Mouse (Mus musculus) hindbrain, postnatal 0 days (tissue): Measurements from ENCODE around the gene Cyp4a31. TPM values are rescaled to one million over a fixed set of nuclear protein-coding genes. Genes with fewer than 3 reads are reported as not detected.
"Not testable (repeated sequence)": the region's sequence is repeated elsewhere in the genome, so short reads cannot be mapped to it uniquely, and the experiment has no call there.

ENCODE experiments used
- ATAC-seq: fragments of 200-750 bp; cut with Nextera tagmentation; 2 replicates; pipeline ENCODE4 v1.8.0; 2017; ENCODE audit warnings: mild to moderate bottlenecking, moderate TSS enrichment, moderate library complexity
- DNase-seq: peaks from one replicate; pipeline ENCODE4 v3.0.0-alpha.2; 2015; ENCODE audit warnings: low spot score
- H3K27ac ChIP-seq: fragments of 300-500 bp; sonication (generic); 2 replicates; pipeline ENCODE4 v1.5.1; 2014; ENCODE audit warnings: mild to moderate bottlenecking
- H3K27me3 ChIP-seq: fragments of 300-500 bp; sonication (generic); 2 replicates; pipeline ENCODE4 v1.6.1; 2014; ENCODE audit warnings: low read length, mixed read lengths; ENCODE audit not compliant: insufficient read depth
- H3K36me3 ChIP-seq: fragments of 300-500 bp; sonication (generic); 2 replicates; pipeline ENCODE4 v1.6.1; 2014; ENCODE audit warnings: low read length, mixed read lengths; ENCODE audit not compliant: insufficient read depth
- H3K4me1 ChIP-seq: fragments of 300-500 bp; sonication (generic); 2 replicates; pipeline ENCODE4 v1.6.1; 2014; ENCODE audit warnings: antibody characterized with exemption, low read length, mixed read lengths; ENCODE audit not compliant: insufficient read depth
- H3K4me2 ChIP-seq: fragments of 300-500 bp; sonication (generic); 2 replicates; pipeline ENCODE4 v1.6.1; 2014; ENCODE audit warnings: low read depth, mild to moderate bottlenecking, low read length, moderate library complexity, mixed read lengths
- H3K4me3 ChIP-seq: fragments of 300-500 bp; sonication (generic); 2 replicates; pipeline ENCODE4 v1.5.1; 2014; ENCODE audit warnings: low read length
- H3K9ac ChIP-seq: fragments of 300-500 bp; sonication (generic); replicated peaks from 2 replicates; pipeline ENCODE4 v1.6.1; 2014; ENCODE audit warnings: mild to moderate bottlenecking, low read length, moderate library complexity, mixed read lengths
- H3K9me3 ChIP-seq: fragments of 300-500 bp; sonication (generic); 2 replicates; pipeline ENCODE4 v1.6.1; 2016; ENCODE audit warnings: low read length, mixed read lengths
- CTCF ChIP-seq: IDR thresholded peaks from 2 replicates; pipeline ENCODE4 v1.5.1; 2016; ENCODE audit warnings: antibody characterized with exemption, control low read depth, low read depth
- WGBS: fragments of 180-500 bp; shearing (Covaris S2); extraction: QIAGEN DNeasy Blood & Tissue Kit; methylation state at CpG from one replicate; pipeline ENCODE4 v1.1.7; 2014; 5-methylcytosine and 5-hydroxymethylcytosine counted together
- polyA plus RNA-seq: library from polyadenylated mRNA; unstranded; fragments of >200 nt; fragmentation: Nextera tagmentation; extraction: Ambion mirVana; gene quantifications from 2 replicates; pipeline ENCODE4 v1.2.1, GENCODE M21; 2015
- total RNA-seq: library from RNA; depleted of rRNA; stranded (reverse); fragments of >200 nt; gene quantifications from 2 replicates; pipeline ENCODE4 v1.2.3, GENCODE M21; 2014

Cyp4a31 gene
- total and polyA plus RNA-seq, 2 experiments from 2014 or later, result not detected

DNA sequence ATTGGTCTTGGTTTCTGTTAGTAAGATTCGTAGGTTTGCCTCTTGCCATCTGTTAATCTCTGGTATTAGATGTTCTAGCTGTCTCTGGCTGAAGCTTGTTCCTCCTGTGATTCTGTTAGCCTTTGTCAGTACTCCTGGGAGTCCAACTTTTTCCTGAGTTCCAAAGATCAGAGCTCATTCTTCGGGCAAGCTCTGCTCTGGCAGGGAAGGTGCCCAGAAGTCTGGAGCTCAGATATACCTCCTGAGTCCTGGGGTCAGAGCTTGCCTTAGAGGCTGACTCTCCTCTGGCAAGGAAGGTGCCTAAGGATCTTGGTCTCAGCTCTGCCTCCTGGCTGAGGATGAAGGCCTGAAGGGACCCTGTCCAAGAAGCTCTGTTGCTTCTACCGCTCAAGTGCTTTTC, 10.7 kb upstream of the Cyp4a31 start:
- DNase-seq, result no peak
- Histone ChIP-seq H3K27me3 (no peaks in the 10 kb centered on the region), H3K9ac (no peak overlapping the region), H3K36me3 (no peaks in the 10 kb centered on the region), H3K27ac (no peak overlapping the region), H3K9me3 (no peaks in the 10 kb centered on the region), H3K4me3 (no peak overlapping the region), H3K4me1 (no peaks in the 10 kb centered on the region), H3K4me2 (no peak overlapping the region)
- TF ChIP-seq CTCF, result no peak
- ATAC-seq, result no peak
- WGBS, result 92% methylated on average over 3 of the region's 3 CpGs

DNA sequence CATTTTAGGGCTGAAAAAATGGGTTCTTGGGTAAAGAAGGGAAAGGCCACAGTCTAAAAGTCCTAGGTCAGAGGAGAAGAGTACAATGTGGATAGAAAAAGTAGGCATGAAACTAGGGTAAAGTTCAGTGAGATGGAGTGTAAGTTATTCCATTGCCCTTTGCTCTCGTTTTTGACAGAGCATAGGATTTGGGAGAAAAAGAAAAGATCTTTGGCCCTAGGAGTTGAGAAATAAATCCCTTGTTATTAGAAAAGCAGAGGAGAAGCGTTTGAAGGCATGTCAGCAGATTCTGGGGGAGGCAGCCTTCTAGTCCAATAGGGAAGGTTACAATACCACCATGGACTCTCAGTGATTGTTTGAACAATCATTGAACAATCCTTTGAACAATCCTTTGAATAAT, 7.9 kb upstream of the Cyp4a31 start:
- TF ChIP-seq CTCF, result no peak
- H3K36me3 ChIP-seq, result no peaks in the 10 kb centered on the region
- no peak overlapping the region for H3K4me3 ChIP-seq
- no peak overlapping the region for H3K27ac ChIP-seq
- no peak overlapping the region for H3K4me2 ChIP-seq
- WGBS, result 69% methylated on average over 2 of the region's 2 CpGs
- DNase-seq (no peak), ATAC-seq (no peak)
- no peaks in the 10 kb centered on the region for H3K4me1 ChIP-seq
- no peak overlapping the region for H3K9ac ChIP-seq
- H3K9me3 ChIP-seq, result no peaks in the 10 kb centered on the region
- no peaks in the 10 kb centered on the region for H3K27me3 ChIP-seq

DNA sequence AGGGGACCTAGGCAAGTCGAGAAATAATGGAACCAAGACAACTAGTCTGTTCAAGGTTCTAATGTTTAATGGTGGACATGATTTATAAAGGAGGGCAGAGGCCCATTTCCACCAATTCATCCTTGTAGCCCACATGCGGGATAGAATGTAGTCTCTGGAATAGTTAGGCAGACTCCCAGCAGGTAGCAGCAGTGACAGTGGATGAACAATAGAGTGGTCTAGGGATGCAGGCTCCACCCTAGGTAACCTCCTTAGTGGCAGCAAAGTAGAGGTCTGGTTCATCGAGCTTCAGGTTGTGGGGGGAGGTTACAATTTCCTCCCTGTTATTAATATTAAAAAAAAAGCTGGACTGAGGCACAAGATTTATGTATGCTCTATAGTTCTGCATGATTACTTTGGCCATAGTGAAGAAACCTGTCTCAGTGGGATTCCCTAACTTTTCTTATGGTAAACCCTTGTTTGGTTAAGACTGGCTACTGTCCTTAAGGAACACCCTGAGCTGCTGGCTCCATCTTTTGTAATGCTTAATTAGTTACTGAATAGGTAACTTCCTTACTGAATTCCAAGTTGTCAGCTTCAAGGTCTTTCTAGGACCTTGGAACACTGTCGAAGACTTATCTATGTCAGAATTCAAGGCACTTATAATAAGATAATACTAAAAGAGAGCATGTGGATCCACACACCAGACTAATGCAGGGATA, 5.4 kb upstream of the Cyp4a31 start:
- no peak for DNase-seq
- Histone ChIP-seq H3K4me3 (no peak overlapping the region), H3K36me3 (no peaks in the 10 kb centered on the region), H3K27ac (no peak overlapping the region), H3K4me1 (no peaks in the 10 kb centered on the region), H3K9ac (no peak overlapping the region), H3K4me2 (no peak overlapping the region), H3K27me3 (no peaks in the 10 kb centered on the region), H3K9me3 (no peaks in the 10 kb centered on the region)
- TF ChIP-seq CTCF, result no peak
- WGBS, result 43% methylated on average over 4 of the region's 4 CpGs
- no peak for ATAC-seq

DNA sequence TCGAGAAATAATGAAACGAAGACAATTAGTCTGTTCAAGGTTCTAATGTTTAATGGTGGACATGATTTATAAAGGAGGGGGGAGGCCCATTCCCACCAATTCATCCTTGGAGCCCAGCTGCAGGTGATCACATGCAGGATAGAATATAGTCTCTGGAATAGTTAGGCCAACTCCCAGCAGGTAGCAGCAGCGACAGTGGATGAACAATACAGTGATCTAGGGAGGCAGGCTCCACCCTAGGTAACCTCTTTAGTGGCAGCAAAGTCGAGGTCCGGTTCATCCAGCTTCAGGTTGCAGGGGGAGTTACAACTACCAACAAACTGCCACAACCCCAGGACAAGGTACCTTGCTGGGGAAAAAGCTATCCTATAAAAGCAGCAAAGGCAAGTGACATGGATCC, 2.2 kb upstream of the Cyp4a31 start:
- ATAC-seq, H3K27me3 ChIP-seq, H3K9me3 ChIP-seq, H3K9ac ChIP-seq, DNase-seq, H3K4me3 ChIP-seq, H3K4me2 ChIP-seq, H3K27ac ChIP-seq, H3K36me3 ChIP-seq, H3K4me1 ChIP-seq: not testable (repeated sequence)
- 47% methylated on average over 5 of the region's 5 CpGs for WGBS

DNA sequence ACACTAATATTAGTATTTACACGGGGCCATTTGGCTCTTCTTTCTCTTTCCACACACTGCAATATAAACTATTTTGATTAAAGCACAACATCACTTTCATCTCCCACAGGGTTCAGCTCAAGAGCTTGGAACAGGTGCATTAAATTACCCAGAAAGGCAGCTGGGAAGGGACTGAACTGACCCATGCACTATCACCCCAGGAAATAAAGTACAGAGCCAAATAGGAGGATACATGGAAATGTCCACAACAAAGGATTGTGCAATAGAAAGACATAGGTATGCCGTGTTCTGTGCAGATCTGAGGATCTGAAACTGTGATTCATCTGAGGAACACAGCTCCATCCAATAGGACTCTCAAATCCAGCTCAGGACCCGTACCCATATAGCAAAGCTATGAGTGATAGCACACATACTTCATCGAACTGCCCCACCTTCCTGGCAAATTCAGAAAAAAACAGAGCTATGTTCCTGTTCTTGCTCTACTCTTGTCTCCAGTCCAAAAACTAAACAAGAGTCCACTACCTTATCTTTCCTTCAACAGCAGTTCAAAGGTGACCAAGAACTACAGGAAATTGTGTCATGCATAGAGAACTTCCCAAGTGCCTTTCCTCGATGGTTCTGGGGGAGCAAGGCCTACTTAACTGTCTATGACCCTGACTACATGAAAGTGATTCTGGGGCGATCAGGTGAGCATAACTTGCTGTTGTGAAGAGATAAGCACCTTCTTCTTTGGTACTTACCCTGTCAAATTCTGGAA, 1.2 kb downstream of the Cyp4a31 start:
- not testable (repeated sequence) for H3K4me3 ChIP-seq, H3K27me3 ChIP-seq, H3K9me3 ChIP-seq, H3K4me2 ChIP-seq, H3K9ac ChIP-seq, H3K27ac ChIP-seq, ATAC-seq, H3K4me1 ChIP-seq, DNase-seq, H3K36me3 ChIP-seq
- WGBS, result 87% methylated on average over 6 of the region's 6 CpGs

DNA sequence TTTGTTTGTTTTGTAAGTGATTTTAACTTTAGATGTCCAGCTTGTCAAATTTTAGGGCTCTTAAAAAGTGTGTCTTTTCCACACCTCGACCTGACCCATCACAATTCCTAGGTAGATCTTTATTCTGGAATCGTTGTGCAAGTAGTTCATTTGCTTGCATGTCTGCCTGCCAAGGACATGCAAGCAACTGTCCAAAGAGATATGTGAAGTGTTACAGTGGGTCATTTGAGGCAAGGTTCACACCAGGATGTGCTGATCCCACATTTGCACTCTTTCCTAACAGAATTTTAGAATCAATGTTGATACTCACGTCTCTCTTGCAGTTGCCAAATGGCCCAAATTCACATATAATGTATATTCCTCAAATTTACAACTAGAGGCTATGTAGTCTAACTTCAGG, 11.8 kb downstream of the Cyp4a31 start:
- TF ChIP-seq CTCF, result no peak
- no peak for ATAC-seq
- Histone ChIP-seq H3K4me3 (no peak overlapping the region), H3K9me3 (no peaks in the 10 kb centered on the region), H3K27me3 (no peaks in the 10 kb centered on the region), H3K4me2 (no peak overlapping the region), H3K27ac (no peak overlapping the region), H3K4me1 (no peaks in the 10 kb centered on the region), H3K9ac (no peak overlapping the region), H3K36me3 (no peaks in the 10 kb centered on the region)
- WGBS, result 86% methylated on average over 3 of the region's 3 CpGs
- DNase-seq, result no peak

DNA sequence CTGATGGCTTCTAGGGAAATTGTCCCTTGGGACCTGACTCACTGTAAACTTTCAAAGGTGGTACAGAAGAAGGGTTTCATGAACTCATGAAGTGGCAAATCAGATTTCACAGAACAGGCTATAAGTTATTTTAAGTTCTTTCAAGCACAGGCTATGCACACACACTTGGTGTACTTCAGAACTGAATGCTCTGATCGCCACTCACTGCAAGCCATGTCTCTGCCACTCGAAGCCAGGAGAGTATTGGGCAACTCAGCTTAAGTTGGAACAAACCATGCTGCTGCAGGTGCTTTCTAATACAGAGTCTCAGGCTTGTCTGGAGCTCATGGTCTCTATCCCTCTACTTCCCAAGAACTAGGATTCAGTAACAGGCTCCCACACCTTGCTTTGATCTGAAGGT, 12.3 kb downstream of the Cyp4a31 start:
- no peak for DNase-seq
- ATAC-seq, result no peak
- Histone ChIP-seq H3K4me1 (no peaks in the 10 kb centered on the region), H3K9ac (no peak overlapping the region), H3K27me3 (no peaks in the 10 kb centered on the region), H3K27ac (no peak overlapping the region), H3K36me3 (no peaks in the 10 kb centered on the region), H3K4me2 (no peak overlapping the region), H3K9me3 (no peaks in the 10 kb centered on the region), H3K4me3 (no peak overlapping the region)
- WGBS, result 82% methylated on average over 2 of the region's 2 CpGs
- no peak for TF ChIP-seq CTCF
